Mouse (Mus musculus): ENCODE results near the gene Rab40c. TPM values are rescaled to one million over a fixed set of nuclear protein-coding genes. Genes with fewer than 3 reads are reported as not detected.

Rab40c gene
- total RNA-seq (2017): 3.5 to 7.1 TPM (median 3.8 TPM) in 3 replicates

DNA sequence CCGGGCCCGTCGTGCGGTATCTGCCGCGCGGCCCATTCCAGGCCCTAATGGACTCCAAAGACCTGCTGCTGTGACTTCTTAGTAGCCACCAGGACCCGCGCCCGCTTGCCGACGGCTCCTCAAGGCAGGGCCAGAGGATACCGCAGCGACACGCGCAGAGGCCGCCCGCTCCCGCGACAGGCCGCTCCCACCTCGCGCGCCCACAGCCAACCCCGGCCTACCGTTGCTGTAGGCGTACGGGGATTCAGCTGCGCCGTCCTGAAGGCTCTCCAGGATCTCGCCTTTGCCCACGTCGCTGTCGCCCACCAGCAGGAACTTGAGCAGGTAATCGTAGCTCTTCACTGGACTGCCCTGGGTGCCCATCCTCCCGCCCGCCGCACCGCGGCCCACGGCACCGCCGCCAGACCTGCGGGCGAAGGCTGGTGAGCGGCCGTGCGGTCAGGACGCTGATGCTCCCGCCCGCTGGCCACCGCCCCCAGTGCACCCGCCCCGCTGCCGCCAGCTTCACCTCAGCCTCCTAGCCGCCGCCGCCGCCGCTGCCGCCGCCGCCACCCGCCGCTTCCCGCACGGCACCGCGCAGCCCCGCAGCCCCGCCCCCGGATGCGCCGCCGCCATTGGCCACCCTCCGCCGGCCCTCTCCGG is at the start of gene Rab40c:
Rab40c (minus strand) TSS at position 584 of the 642 bp plus-strand sequence.
- no peak for ATAC-seq (replicated peaks; ENCODE audit: insufficient number of reproducible peaks, low FRiP score, low TSS enrichment, poor library complexity, severe bottlenecking)

DNA sequence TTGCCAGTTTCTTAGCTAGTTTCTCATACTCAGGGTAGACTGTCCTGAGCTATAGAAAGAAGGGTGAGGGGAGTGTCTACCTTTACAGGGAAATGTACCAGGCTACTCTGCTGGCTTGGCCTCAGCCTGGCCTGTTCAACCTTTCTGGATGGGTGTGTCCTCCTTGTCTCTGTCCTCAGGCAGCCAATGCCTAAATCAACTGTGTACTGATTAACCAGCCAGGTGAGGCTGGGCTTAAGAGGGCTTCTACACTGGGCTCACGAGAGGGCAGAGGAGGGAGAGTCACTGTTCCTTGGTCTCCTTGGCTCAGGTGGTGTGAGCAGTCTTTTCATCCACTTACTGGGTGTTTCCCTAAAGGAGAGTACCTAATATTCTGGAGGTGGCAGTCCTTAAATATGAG is 48.6 kb upstream of the Rab40c start:
- no peak for ATAC-seq (replicated peaks; ENCODE audit: insufficient number of reproducible peaks, low FRiP score, low TSS enrichment, poor library complexity, severe bottlenecking)

DNA sequence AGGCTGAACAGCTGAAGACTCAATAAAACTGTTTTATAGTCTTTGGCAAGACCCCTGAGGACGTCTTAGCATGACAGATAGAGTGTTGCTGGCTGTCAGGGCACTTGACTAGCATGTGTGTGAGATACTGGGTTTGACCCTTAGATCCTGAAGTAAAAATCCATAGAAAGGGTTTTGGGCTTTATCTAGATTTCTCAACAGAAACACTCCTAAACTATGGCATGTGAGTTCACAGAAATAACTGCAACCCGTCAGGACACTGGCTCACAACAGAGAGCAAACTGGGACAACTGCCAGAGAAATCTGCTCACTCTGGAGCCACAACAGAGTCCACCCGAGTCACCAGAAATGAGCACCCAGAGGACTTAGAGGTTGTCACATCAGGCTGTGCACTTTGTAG is 48.1 kb upstream of the Rab40c start:
- ATAC-seq (replicated peaks; ENCODE audit: insufficient number of reproducible peaks, low FRiP score, low TSS enrichment, poor library complexity, severe bottlenecking): no peak

DNA sequence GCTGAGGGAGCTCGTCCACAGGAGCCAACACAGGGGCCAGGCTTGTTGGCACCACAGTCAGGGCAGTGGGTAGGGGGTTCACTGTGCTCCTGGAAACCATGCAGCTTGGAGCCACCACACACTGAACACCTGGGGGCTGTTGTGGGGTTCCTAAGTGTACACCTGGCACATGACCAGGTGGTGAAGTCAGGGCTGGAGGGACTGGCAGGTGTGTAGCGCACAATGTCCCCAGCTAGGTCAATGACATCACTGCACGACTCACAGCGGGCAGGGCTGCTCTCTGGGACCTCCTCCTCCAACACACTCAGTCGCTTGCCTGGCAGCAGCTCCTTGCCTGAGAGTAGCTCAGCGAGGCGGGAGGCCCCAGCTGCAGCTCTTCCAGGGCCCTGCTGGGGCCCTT is 44.7 kb upstream of the Rab40c start:
- ATAC-seq (replicated peaks; ENCODE audit: insufficient number of reproducible peaks, low FRiP score, low TSS enrichment, poor library complexity, severe bottlenecking): no peak

DNA sequence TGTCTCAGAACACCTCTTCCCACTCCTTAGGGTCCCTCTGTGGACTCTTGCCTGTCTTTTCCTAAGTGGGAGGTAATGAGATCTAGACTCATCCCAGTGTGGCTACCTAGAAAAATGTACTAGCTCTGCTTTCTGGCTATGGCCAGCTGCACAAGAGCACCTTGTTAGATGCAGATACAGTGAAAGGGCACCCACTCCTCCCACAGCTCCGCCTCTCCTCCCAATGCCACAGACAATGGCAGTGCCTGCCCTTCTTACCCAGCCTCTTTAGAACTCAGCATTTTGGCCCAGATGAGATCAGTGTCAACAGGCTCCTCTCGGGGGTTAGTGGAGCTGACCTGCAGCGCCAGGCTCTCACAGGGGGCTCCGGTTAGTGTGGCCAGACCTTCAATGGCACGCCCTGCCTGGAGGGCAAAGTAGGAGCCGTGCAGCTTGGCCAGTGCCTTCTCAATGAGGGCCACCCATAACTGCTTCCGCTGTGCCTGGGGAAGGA is 42.9 kb upstream of the Rab40c start:
- no peak for ATAC-seq (replicated peaks; ENCODE audit: insufficient number of reproducible peaks, low FRiP score, low TSS enrichment, poor library complexity, severe bottlenecking)

DNA sequence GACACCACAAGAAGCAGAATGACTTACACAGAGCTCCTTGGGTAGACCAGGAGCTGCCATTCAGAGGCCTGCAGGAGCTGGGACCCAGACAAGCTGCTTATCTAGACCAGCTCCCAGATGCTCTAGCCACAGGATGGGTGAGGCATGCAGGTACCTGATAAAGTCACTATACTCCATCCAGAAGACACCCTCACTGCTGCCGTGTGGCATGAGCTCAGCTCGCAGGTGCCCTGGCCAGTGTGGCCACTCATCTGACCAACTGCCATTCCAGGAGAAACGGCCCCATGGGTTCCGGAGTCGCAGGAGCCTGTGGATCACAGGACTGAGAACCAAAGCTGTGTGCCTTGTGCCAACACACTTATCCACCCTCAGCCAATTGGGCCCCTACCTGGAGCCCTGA is 42.0 kb upstream of the Rab40c start:
- ATAC-seq (replicated peaks; ENCODE audit: insufficient number of reproducible peaks, low FRiP score, low TSS enrichment, poor library complexity, severe bottlenecking): no peak

DNA sequence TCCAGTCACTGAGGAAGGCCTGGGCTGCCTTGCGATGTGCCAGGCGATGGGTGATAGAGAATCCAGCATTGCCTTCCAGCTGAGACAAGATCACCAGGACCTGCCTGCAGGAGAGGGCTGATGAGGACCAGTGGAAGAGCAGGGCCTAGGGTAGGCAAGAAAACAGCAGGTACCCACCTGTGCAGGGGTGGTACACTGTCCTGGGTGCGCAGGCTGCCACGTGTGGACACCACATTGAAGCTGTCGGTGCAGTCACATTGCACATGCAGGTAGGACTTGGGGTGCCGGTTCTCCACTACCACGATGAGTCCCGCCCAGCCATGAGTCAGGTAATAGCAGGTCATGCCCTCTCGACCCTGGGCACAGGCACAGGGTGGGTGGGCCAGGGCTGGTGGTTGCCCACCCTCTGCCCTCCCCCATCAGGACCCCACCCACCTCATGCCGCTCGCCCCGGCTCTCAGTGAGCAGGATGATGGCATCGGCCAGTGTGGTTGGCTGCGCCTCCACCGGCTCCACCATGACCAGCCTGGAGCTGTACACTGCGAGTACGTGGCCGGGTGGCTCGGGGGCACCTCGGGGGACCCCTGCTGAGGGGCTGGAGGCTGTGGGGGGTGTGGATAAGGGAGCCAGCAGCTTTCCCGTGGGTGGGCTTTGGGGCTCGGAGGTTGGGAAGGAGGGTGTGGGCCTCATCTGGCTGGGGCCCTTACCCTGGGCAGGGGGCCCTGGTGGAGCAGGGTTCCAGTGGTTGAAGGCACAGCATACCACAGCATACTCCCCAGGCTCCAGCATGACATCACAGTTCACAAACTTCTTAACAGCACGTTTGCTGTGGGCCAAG is 40.3 kb upstream of the Rab40c start:
- no peak for ATAC-seq (replicated peaks; ENCODE audit: insufficient number of reproducible peaks, low FRiP score, low TSS enrichment, poor library complexity, severe bottlenecking)

DNA sequence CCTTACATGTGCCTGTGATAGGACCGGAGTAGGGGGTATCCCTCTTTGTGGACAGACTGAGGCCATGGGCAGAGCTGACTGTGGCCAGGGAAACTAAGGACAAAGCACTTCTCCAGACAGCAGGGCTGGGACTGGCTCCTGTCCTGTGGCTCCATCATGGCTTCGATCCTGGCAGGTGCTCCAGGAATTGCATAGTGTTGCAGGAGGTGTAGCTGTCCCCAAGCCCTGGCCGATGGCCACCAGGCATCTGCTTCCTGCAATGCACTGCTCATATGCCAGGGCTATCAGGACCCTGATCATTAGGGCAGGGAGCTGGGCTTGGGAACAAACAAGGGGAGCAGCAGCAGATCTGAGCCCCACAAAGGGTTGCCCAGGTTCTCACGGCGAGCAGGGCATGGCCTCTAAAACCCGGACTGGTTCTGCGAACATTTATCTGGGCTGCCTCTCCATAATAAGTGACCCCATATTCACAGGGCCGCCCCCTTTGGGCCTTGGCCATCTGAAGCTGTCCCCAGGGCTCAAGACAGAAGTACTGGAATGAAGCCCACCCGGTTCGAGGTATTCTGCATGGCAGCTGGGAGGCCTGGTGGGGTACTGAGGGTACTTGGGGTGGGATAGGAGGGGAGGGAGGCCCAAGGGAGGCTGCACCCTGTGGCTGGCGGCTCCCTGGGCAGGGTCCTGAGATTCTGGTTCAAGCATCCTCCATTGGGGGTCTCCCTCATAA is 39.4 kb upstream of the Rab40c start:
- no peak for ATAC-seq (replicated peaks; ENCODE audit: insufficient number of reproducible peaks, low FRiP score, low TSS enrichment, poor library complexity, severe bottlenecking)

DNA sequence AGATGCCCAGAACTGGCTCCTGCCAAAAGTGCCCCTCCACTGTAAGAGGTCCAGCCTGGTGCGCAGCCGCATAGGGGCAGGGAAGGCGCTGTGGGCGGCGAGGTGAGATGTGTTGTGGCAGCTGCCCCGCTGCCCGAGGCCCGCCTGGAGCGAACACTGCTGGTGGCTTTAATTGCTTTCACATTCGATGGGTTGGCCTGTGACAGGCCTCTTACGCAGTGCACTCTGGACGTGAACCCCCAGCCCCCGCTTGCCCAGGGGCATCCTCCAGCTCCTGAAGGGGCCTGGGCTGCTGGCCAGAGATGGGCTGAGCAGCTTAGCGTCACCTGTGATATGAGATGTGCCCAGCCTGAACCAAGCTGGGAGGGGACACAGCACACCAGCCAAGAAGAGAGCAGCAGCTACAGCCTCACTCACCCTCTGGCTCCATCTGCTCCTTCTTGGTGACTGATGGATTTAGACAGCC is 38.1 kb upstream of the Rab40c start:
- no peak for ATAC-seq (replicated peaks; ENCODE audit: insufficient number of reproducible peaks, low FRiP score, low TSS enrichment, poor library complexity, severe bottlenecking)

DNA sequence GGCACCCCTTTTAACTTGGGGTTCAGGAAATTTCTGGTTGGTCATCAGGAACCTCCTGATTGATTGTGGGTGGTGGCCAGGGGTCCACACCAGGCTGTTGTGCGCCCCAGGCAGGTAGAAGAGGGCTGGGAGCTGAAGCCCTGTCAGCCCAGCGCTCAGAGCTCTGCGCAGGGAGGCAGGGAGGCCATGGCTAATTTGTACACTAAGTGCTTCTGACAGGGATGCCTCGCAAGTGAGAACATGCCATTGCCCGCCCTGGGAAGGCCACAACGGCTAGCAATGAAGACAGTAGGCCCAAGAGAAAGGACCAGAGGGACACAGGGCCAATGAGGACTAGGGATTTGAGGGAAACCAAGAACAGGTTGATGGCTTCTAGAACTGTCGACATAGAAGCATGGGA is 37.1 kb upstream of the Rab40c start:
- no peak for ATAC-seq (replicated peaks; ENCODE audit: insufficient number of reproducible peaks, low FRiP score, low TSS enrichment, poor library complexity, severe bottlenecking)

DNA sequence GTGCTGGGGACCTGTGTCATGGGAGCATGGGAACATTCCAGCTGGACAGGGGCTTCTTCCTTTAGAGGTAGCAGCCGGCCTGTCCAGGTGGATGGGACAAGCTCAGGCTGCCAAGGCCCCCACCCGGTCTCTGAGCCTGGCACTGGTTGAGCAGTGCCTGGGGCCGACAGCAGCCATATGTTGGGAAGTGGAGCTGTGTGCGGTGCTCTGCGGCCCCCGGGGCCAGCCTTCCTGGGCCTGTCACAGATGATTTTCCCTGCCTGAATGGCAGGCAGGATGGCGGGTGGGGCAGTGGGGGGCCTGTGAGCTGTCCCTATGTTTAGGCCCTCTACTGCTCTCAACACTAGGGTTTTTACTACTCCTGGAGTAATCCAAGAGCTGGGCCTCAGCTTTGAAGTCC is 36.7 kb upstream of the Rab40c start:
- no peak for ATAC-seq (replicated peaks; ENCODE audit: insufficient number of reproducible peaks, low FRiP score, low TSS enrichment, poor library complexity, severe bottlenecking)

DNA sequence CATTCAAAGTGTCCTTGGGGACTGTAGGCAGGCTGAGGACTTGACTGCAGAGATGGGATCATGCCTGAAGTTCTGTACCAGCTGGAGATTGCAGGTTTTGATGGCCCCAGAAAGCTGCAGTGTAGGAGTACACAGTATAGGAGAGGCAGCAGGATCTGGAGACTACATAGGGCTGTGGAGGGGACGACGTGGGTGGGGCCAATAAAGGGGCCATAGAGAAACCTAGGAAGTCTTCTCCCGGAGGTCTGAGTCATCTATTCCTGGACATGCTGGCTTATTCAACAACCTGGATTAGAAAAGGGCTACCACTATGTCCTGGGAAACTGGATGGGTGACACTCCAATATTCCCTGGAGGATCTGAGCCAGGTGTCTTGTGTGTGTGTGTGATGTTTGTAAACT is 36.2 kb upstream of the Rab40c start:
- ATAC-seq (replicated peaks; ENCODE audit: insufficient number of reproducible peaks, low FRiP score, low TSS enrichment, poor library complexity, severe bottlenecking): no peak

DNA sequence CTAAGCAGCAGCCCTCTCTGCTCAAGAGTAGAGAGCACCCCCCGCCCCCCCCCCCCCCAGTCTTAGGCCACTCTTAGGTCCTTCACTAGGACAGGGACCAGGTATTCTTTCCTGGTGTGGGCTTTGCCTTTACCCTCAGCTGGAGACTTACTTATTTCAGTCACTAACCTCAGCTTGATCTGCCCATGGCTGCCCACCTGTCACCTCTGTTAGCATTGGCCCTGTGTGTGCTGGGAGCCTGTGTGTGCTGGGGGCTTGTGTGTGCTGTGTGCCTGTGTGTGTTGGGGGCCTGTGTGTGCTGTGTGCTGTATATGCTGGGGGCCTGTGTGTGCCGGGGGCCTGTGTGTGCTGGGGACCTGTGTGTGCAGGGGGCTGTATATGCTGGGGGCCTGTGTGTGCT is 35.1 kb upstream of the Rab40c start:
- ATAC-seq (replicated peaks; ENCODE audit: insufficient number of reproducible peaks, low FRiP score, low TSS enrichment, poor library complexity, severe bottlenecking): no peak

DNA sequence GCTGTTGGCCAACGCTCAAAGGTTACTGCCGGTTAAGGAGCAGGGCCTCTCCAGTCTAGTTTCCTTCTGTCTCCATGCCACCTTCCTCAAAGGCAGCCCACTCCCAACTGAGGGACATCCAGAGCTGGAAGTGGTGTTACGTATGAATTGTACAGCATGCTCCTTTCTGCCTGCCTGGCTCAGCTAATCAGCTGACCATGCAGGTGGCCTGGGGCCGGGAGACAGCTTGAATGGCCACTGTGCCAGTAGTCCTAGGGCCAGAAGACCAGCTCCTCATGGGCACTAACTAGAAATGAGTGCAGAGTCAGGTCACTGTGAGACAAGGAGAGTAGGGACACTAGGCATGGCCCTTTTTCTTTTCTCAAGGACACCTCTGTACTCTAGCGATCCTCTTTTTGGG is 33.6 kb upstream of the Rab40c start:
- no peak; the same call in 1 of the 2 replicates for ATAC-seq (replicated peaks; ENCODE audit: insufficient number of reproducible peaks, low FRiP score, low TSS enrichment, poor library complexity, severe bottlenecking)

DNA sequence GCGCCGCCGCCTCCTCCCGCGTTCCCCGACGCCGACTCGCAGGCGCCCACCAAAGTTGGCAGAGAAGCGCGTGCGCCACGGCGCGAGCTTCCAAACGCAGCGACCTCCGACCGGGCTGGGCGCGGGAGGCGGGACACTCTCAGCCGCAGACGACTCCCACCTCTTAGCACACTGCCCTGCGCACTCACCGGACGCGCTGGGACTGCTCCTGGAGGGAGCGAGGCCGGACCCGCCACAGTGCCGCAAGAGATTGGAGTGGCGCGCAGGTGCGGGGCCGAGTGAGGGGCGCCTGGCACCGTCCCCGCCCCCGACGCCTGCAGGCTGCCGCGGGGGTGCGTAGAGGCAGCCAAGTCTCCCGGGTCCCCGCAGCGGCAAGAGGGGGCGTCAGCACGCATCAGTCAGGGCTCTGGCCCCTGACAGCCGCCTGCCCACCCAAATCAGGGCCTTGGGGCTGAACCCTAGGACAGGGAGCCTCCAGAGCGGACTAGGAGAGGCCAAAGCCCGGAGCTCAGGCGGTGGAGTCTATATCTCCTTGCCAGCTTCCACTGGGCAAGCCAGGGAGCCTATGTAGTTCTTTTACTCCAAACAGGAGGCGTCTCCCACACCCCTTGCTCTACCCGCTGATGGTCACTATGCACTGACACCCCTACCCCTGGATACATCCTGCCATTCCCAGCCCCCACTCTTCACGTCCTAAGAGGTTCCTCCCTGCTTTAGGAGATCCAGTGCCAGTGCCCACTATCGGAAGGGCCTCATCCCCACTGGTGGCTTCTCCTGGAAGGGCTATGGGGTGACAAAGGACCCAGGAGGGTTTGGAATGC is 32.5 kb upstream of the Rab40c start, which contains the start of gene A930017K11Rik:
A930017K11Rik (minus strand) TSS at position 763 of the 821 bp plus-strand sequence.
- no peak for ATAC-seq (replicated peaks; ENCODE audit: insufficient number of reproducible peaks, low FRiP score, low TSS enrichment, poor library complexity, severe bottlenecking)

DNA sequence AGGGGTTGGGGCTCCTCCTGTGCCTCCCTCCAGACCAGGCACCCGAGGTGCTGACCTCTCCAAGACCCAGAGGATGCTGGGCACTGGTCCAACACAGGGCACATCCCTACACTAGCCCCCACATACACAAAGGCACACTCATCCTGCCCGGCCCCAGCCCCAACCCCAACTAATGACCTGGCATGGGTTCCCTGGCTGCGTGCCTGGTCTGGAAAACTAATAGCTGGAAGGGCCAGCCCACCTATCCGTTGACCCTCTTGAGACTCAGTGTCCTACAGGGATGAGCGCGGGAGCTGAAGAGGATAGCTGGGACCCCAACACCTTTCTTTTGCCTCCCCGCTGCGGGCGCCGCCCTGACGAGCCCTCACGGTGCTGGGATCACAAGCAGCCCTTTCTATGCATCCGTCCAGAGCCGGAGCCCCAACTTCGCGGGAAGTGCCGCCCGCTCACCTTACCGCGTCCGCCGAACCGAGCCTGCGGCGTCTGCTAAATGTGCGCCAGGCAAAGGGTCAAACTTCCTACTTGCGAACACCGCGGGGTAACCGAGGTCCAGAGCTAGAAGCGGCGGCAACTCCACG is 31.8 kb upstream of the Rab40c start:
- ATAC-seq (replicated peaks; ENCODE audit: insufficient number of reproducible peaks, low FRiP score, low TSS enrichment, poor library complexity, severe bottlenecking): no peak

DNA sequence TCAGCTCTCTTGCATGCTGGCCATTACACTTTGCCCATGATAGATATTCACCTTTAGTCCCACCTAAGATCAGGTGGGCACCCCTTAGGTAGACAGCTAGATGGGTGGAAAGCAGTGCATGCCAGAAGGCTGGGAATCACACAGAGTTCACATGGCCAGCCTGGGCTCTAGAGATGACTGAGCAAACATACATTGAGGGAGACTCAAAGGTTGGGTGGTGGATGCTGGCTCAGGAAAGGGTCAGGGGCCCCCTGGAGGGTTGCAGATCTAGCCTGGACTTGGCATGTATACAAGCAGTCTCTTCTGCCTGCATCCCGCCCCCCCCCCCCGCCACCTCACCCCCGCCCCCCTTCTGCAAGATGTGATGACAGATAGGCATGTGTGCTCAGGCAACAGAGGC is 31.2 kb upstream of the Rab40c start:
- ATAC-seq (replicated peaks; ENCODE audit: insufficient number of reproducible peaks, low FRiP score, low TSS enrichment, poor library complexity, severe bottlenecking): no peak

DNA sequence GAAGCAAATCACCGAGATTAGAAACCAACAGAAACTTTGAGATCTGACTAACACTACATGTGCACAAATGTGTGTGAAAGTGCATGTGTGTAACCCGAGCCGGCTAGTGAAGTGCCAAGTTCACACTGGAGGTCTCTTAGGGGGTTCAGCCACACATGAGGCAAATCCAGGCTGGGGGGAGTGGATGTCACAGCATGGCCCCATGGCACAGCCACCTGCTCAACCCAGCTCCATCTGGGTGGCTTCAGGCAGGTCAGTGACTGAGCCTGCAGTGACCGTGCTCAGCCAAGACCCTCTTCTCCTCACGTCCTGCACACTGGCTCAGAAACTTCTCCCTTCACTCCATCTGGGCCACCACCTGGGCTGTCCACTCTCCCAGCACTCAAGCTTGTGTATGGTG is 30.5 kb upstream of the Rab40c start:
- no peak for ATAC-seq (replicated peaks; ENCODE audit: insufficient number of reproducible peaks, low FRiP score, low TSS enrichment, poor library complexity, severe bottlenecking)
